Comparison of ENCODE assay signal across 16 mouse cellular contexts in the genomic region with DNA sequence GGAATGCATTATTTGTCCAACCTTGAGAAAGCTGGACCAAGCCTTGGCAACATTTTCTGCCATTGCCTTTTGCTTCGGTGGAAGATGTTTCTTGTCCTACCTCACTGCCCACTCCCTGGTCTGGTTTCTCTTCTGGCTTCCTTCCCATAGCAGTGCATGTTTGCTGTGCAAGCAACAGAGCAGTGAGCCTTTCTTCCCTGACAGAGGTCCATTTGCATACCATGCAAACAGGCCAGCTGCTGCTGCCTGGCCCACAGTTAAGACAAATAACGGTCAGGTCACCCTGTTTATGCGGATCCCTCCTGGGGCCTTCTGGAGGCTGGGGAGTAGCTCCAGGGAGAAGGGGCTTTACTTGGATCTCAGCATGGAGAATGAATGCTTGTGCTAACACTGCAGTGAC.
DNase-seq lines count a peak whose midpoint lies in the region; ATAC-seq lines count a peak whose summit lies in the region.
"Had no signal": no experiment of that assay in that cellular context is flagged by ENCODE, and none has a peak within 500 bp of the region (broad histone marks: within the 10 kb centered on the region; RNA-seq: fewer than 3 reads in every experiment).

No protein-coding gene starts in this region.

- H3K9me3 ChIP-seq in midbrain, embryonic 11.5 days (ENCODE audit: control insufficient read depth, low read length) = no peaks in the 10 kb centered on the region
- no peaks in the 10 kb centered on the region for H3K9me3 ChIP-seq in midbrain, embryonic 16.5 days (replicated peaks; ENCODE audit: control insufficient read depth, low read length, poor library complexity, severe bottlenecking)
- H3K9me3 ChIP-seq in hindbrain, embryonic 15.5 days = no peaks in the 10 kb centered on the region
- H3K9me3 ChIP-seq in liver, embryonic 12.5 days (replicated peaks) = no peaks in the 10 kb centered on the region
- H3K9me3 ChIP-seq: limb, embryonic 10.5 days; liver, embryonic 15.5 days had no signal

- peak; percentile 88 for ATAC-seq in midbrain, embryonic 11.5 days (ENCODE audit: low FRiP score)
- ATAC-seq in midbrain, embryonic 16.5 days = no peak
- peak; percentile 59; the same call in 1 of the 2 replicates for ATAC-seq in hindbrain, embryonic 15.5 days (ENCODE audit: low FRiP score, low read depth)
- ATAC-seq in liver, embryonic 12.5 days = no peak
- ATAC-seq: intestine, embryonic 16.5 days had no signal

- H3K27me3 ChIP-seq in midbrain, embryonic 11.5 days (ENCODE audit: control insufficient read depth, insufficient read depth, low read length) = no peaks in the 10 kb centered on the region
- no peaks in the 10 kb centered on the region for H3K27me3 ChIP-seq in midbrain, embryonic 16.5 days (ENCODE audit: control insufficient read depth, insufficient read depth, low read depth, low read length)
- H3K27me3 ChIP-seq in hindbrain, embryonic 15.5 days = no peaks in the 10 kb centered on the region
- no peaks in the 10 kb centered on the region for H3K27me3 ChIP-seq in liver, embryonic 12.5 days (replicated peaks)
- H3K27me3 ChIP-seq: liver, embryonic 15.5 days had no signal

- DNase-seq in midbrain, embryonic 11.5 days (ENCODE audit: low spot score, missing footprints) = no peak
- peak; percentile 3 for DNase-seq in fibroblast of lung, adult 2 months (ENCODE audit: low read depth)
- peak; percentile 3 for DNase-seq in yolk sac, embryonic 10.5 days (ENCODE audit: low spot score)
- no peak for DNase-seq in testis, postnatal 10 days (ENCODE audit: low spot score)
- DNase-seq: cerebellum, adult 11-12 months; heart, adult 11 months; heart, postnatal 14 days; kidney, postnatal 14 days; thymus, adult 2 months had no signal

- peaks cover 6% of the 10 kb centered on the region for H3K4me1 ChIP-seq in midbrain, embryonic 11.5 days (ENCODE audit: control insufficient read depth, insufficient read depth, low read length)
- H3K4me1 ChIP-seq in midbrain, embryonic 16.5 days (ENCODE audit: control insufficient read depth, insufficient read depth, low read length) = no peaks in the 10 kb centered on the region
- 0 out of 2 replicates have a peak, but pooled peaks cover 2% of the 10 kb centered on the region for H3K4me1 ChIP-seq in hindbrain, embryonic 15.5 days (replicated peaks)
- no peaks in the 10 kb centered on the region for H3K4me1 ChIP-seq in liver, embryonic 12.5 days
- H3K4me1 ChIP-seq: limb, embryonic 10.5 days; liver, embryonic 15.5 days had no signal

- no peak overlapping the region for H3K9ac ChIP-seq in midbrain, embryonic 11.5 days (ENCODE audit: low read length)
- H3K9ac ChIP-seq in midbrain, embryonic 16.5 days (ENCODE audit: low read depth, low read length) = no peak overlapping the region
- no peak overlapping the region for H3K9ac ChIP-seq in hindbrain, embryonic 15.5 days
- no peak overlapping the region for H3K9ac ChIP-seq in liver, embryonic 12.5 days
- H3K9ac ChIP-seq: liver, embryonic 15.5 days had no signal

- WGBS in midbrain, embryonic 11.5 days = 33% methylated on average over 3 of the region's 3 CpGs
- 30% methylated on average over 3 of the region's 3 CpGs for WGBS in midbrain, embryonic 16.5 days
- WGBS in hindbrain, embryonic 15.5 days = 23% methylated on average over 3 of the region's 3 CpGs
- 39% methylated on average over 3 of the region's 3 CpGs for WGBS in liver, embryonic 12.5 days (ENCODE audit: insufficient replicate concordance)

- no peak overlapping the region for H3K4me3 ChIP-seq in midbrain, embryonic 11.5 days (ENCODE audit: low read depth, low read length)
- no peak overlapping the region for H3K4me3 ChIP-seq in midbrain, embryonic 16.5 days (ENCODE audit: low read depth, low read length)
- no peak overlapping the region for H3K4me3 ChIP-seq in hindbrain, embryonic 15.5 days
- H3K4me3 ChIP-seq in liver, embryonic 12.5 days = no peak overlapping the region
- H3K4me3 ChIP-seq: erythroblast, embryonic 14.5 days; limb, embryonic 10.5 days; liver, embryonic 15.5 days had no signal

- peak overlapping the region; percentile 37 for H3K27ac ChIP-seq in midbrain, embryonic 11.5 days (ENCODE audit: low read depth, low read length)
- no peak overlapping the region for H3K27ac ChIP-seq in midbrain, embryonic 16.5 days (ENCODE audit: low read length)
- no peak overlapping the region for H3K27ac ChIP-seq in hindbrain, embryonic 15.5 days (replicated peaks)
- no peak overlapping the region for H3K27ac ChIP-seq in liver, embryonic 12.5 days
- H3K27ac ChIP-seq: limb, embryonic 10.5 days; liver, embryonic 15.5 days had no signal

- no peak overlapping the region for H3K4me2 ChIP-seq in midbrain, embryonic 11.5 days
- H3K4me2 ChIP-seq in midbrain, embryonic 16.5 days (ENCODE audit: low read length) = no peak overlapping the region
- H3K4me2 ChIP-seq in hindbrain, embryonic 15.5 days = no peak overlapping the region
- H3K4me2 ChIP-seq in liver, embryonic 12.5 days = no peak overlapping the region
- H3K4me2 ChIP-seq: liver, embryonic 15.5 days had no signal

- H3K36me3 ChIP-seq in midbrain, embryonic 11.5 days (ENCODE audit: control insufficient read depth, insufficient read depth, low read length) = no peaks in the 10 kb centered on the region
- no peaks in the 10 kb centered on the region for H3K36me3 ChIP-seq in midbrain, embryonic 16.5 days (ENCODE audit: control insufficient read depth, insufficient read depth, low read length)
- no peaks in the 10 kb centered on the region for H3K36me3 ChIP-seq in hindbrain, embryonic 15.5 days
- no peaks in the 10 kb centered on the region for H3K36me3 ChIP-seq in liver, embryonic 12.5 days
- H3K36me3 ChIP-seq: limb, embryonic 10.5 days; liver, embryonic 15.5 days had no signal

Comparison
In these comparisons a context has a peak if more than half of its experiments do, and no peak if none do; other contexts are left out.
1. ATAC-seq: peak in midbrain, embryonic 11.5 days (single experiment) and hindbrain, embryonic 15.5 days (single experiment); none in midbrain, embryonic 16.5 days (single experiment) and liver, embryonic 12.5 days (single experiment).
2. DNase-seq: peak in fibroblast of lung, adult 2 months (single experiment) and yolk sac, embryonic 10.5 days (single experiment); none in midbrain, embryonic 11.5 days (single experiment) and testis, postnatal 10 days (single experiment).